Mouse (Mus musculus) G1E (cell line): ENCODE measurements around the gene Zfp296. TPM values are rescaled to one million over a fixed set of nuclear protein-coding genes. Genes with fewer than 3 reads are reported as not detected.

Experiments used
- ATAC-seq: 2 replicates; pipeline ENCODE4 v1.8.0; 2016; ENCODE audit warnings: mild to moderate bottlenecking; ENCODE audit not compliant: insufficient number of reproducible peaks, poor library complexity, low FRiP score, severe bottlenecking; ENCODE audit errors: extremely low read depth
- DNase-seq: peaks from one replicate; pipeline ENCODE4 v3.0.0; 2012; ENCODE audit warnings: low spot score
- H3K27me3 ChIP-seq: 2 replicates; pipeline ENCODE4 v1.6.1; 2012; ENCODE audit warnings: mild to moderate bottlenecking, low read length, inconsistent platforms; ENCODE audit not compliant: insufficient read depth
- H3K36me3 ChIP-seq: replicated peaks from 2 replicates; pipeline ENCODE3; 2012; ENCODE audit warnings: mild to moderate bottlenecking, inconsistent platforms
- H3K4me1 ChIP-seq: 2 replicates; pipeline ENCODE4 v1.6.1; 2012; ENCODE audit warnings: low read depth, low read length, inconsistent platforms, mixed read lengths; ENCODE audit not compliant: insufficient read depth
- H3K4me3 ChIP-seq: 2 replicates; pipeline ENCODE4 v1.5.1; 2012; ENCODE audit warnings: low read depth, mild to moderate bottlenecking, inconsistent platforms, low read length, moderate library complexity, mixed read lengths
- H3K9me3 ChIP-seq: replicated peaks from 2 replicates; pipeline ENCODE4 v1.6.1; 2012; ENCODE audit warnings: inconsistent platforms
- CTCF ChIP-seq: IDR thresholded peaks from 2 replicates; pipeline ENCODE4 v1.5.1; 2012; ENCODE audit warnings: low read depth, low read length, inconsistent platforms, mixed read lengths
- GATA1 ChIP-seq: IDR thresholded peaks from 2 replicates; pipeline ENCODE4 v1.6.1; 2012; ENCODE audit warnings: borderline replicate concordance, low read length, inconsistent platforms, mixed read lengths
- GATA2 ChIP-seq: IDR thresholded peaks from 2 replicates; pipeline ENCODE4 v1.6.1; 2012; ENCODE audit warnings: low read depth, low read length, inconsistent platforms, borderline replicate concordance
- POLR2AphosphoS5 ChIP-seq: IDR thresholded peaks from 2 replicates; pipeline ENCODE4 v1.6.1; 2012; ENCODE audit warnings: low read depth, low read length, inconsistent platforms; ENCODE audit not compliant: insufficient replicate concordance
- TAL1 ChIP-seq: conservative IDR thresholded peaks from 2 replicates; pipeline ENCODE4 v1.6.1; 2012; ENCODE audit warnings: low read depth, low read length, inconsistent platforms, mixed read lengths
- polyA plus RNA-seq: library from polyadenylated mRNA; stranded (reverse); fragments of >175 nt; gene quantifications from 2 replicates; pipeline ENCODE4 v1.2.3, GENCODE M21; 2012
- total RNA-seq, 2 experiments: library from RNA; stranded (forward) in 1 of 2; stranded (reverse) in 1 of 2; fragments of 200-1000 nt in 1 of 2; fragments of >200 nt in 1 of 2; fragmentation: Nextera tagmentation in 1 of 2; gene quantifications; 2 replicates each; pipeline ENCODE4 v1.2.3; 2014 to 2017

Gene Zfp296
- total and polyA plus RNA-seq, 3 experiments = 0.53 to 3.4 (median 0.82) TPM

GRCm38 (mm10) chr7:19569647-19570046, 7.4 kb upstream of the Zfp296 start:
- Histone ChIP-seq H3K36me3 (peaks cover 64% of the 10 kb centered on the region), H3K9me3 (peaks cover 6% of the 10 kb centered on the region; the same call in 1 of the 2 replicates), H3K4me3 (no peak overlapping the region), H3K4me1 (peaks cover 38% of the 10 kb centered on the region), H3K27me3 (no peaks in the 10 kb centered on the region)
- ATAC-seq (no peak), DNase-seq (no peak)
- TF ChIP-seq GATA1 = no peak
- TF ChIP-seq CTCF = no peak
- TF ChIP-seq GATA2 = no peak
- TF ChIP-seq POLR2AphosphoS5 = no peak
- TF ChIP-seq TAL1 = no peak

- ATAC-seq (peak; percentile 26), DNase-seq (peak; percentile 74)
- H3K4me3 ChIP-seq = peak overlapping the region; percentile 85
- H3K4me1 ChIP-seq = peaks cover 59% of the 10 kb centered on the region
- H3K36me3 ChIP-seq = peaks cover 35% of the 10 kb centered on the region
- no peaks in the 10 kb centered on the region for H3K9me3 ChIP-seq
- H3K27me3 ChIP-seq = peaks cover 7% of the 10 kb centered on the region
- TF ChIP-seq GATA2 (no peak), POLR2AphosphoS5 (no peak), CTCF (no peak)
These were observed 3.9 kb upstream of the Zfp296 start for GRCm38 (mm10) chr7:19572926-19573775.

GRCm38 (mm10) chr7:19573776-19574140, 3.3 kb upstream of the Zfp296 start:
- peak overlapping the region; percentile 85 for H3K4me3 ChIP-seq
- peaks cover 63% of the 10 kb centered on the region for H3K4me1 ChIP-seq
- TF ChIP-seq GATA2 (no peak), TAL1 (no peak), CTCF (no peak)
- peaks cover 29% of the 10 kb centered on the region for H3K36me3 ChIP-seq
- no peaks in the 10 kb centered on the region for H3K9me3 ChIP-seq
- ATAC-seq (no peak), DNase-seq (no peak)
- H3K27me3 ChIP-seq = peaks cover 7% of the 10 kb centered on the region

- ATAC-seq = no peak
- H3K4me1 ChIP-seq = peaks cover 65% of the 10 kb centered on the region
These were observed 1.5 kb upstream of the Zfp296 start for GRCm38 (mm10) chr7:19575559-19575958.

GRCm38 (mm10) chr7:19577877-19578414, 859 bp downstream of the Zfp296 start:
- Histone ChIP-seq H3K9me3 (no peaks in the 10 kb centered on the region), H3K4me3 (peak overlapping the region; percentile 71), H3K4me1 (peaks cover 48% of the 10 kb centered on the region), H3K36me3 (peaks cover 36% of the 10 kb centered on the region), H3K27me3 (peaks cover 7% of the 10 kb centered on the region)
- ATAC-seq (peak; percentile 87), DNase-seq (peak; percentile 70)
- TF ChIP-seq CTCF = no peak
- TF ChIP-seq GATA2 = no peak
- TF ChIP-seq POLR2AphosphoS5 = no peak
- no peak for TF ChIP-seq GATA1
- TF ChIP-seq TAL1 = no peak

More at GRCm38 (mm10) chr7:19575559-19575958, 1.5 kb upstream of the Zfp296 start:
- TF ChIP-seq POLR2AphosphoS5 (no peak), TAL1 (no peak), GATA2 (no peak), CTCF (no peak), GATA1 (no peak)
- Histone ChIP-seq H3K4me3 (no peak overlapping the region), H3K9me3 (no peaks in the 10 kb centered on the region), H3K27me3 (peaks cover 7% of the 10 kb centered on the region), H3K36me3 (peaks cover 25% of the 10 kb centered on the region)
- no peak for DNase-seq

- no peak for DNase-seq
- Histone ChIP-seq H3K9me3 (no peaks in the 10 kb centered on the region), H3K36me3 (peaks cover 41% of the 10 kb centered on the region), H3K27me3 (peaks cover 7% of the 10 kb centered on the region), H3K4me3 (peak overlapping the region; percentile 71; the same call in 1 of the 2 replicates), H3K4me1 (peaks cover 46% of the 10 kb centered on the region)
- ATAC-seq = no peak
- TF ChIP-seq GATA2 (no peak), GATA1 (no peak), POLR2AphosphoS5 (no peak), CTCF (no peak), TAL1 (no peak)
These were observed 1.3 kb downstream of the Zfp296 start for GRCm38 (mm10) chr7:19578436-19578835.
